Mouse (Mus musculus): ENCODE measurements around the gene Cyp8b1.
A peak's percentile ranks its signal among the peaks of the same experiment; 100 is the strongest.

Gene Cyp8b1

GRCm38 (mm10) chr9:121916102-121916501, at the start of gene Cyp8b1:
Cyp8b1 (minus strand) TSS chr9:121916305.
- no peak for DNase-seq

GRCm38 (mm10) chr9:121964941-121965340, 48.8 kb upstream of the Cyp8b1 start:
- no peak for DNase-seq

GRCm38 (mm10) chr9:121959966-121960635, 44.0 kb upstream of the Cyp8b1 start:
- no peak for DNase-seq

DNA sequence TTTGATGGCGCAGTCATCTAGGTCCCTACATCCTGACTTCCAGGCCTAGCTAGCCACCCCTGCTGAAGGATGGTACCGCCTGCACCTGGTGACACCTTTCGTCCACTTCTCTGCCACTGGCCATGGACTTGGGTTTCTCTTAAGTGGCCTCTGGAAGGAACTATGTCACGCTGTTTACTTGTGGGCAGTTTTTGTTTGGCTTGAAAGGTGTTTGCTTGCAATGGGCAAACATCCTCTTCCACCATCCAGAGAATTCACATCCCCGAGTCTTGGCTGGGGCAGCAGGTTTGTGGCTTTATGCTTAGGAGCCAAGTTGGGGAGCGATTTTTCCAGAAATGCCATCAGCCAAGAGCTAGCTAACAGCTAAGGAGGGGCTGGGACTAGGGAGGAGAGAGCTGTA, 36.5 kb upstream of the Cyp8b1 start:
- DNase-seq: no peak

- DNase-seq: no peak
Observed at GRCm38 (mm10) chr9:121951114-121951423, 35.0 kb upstream of the Cyp8b1 start.

DNA sequence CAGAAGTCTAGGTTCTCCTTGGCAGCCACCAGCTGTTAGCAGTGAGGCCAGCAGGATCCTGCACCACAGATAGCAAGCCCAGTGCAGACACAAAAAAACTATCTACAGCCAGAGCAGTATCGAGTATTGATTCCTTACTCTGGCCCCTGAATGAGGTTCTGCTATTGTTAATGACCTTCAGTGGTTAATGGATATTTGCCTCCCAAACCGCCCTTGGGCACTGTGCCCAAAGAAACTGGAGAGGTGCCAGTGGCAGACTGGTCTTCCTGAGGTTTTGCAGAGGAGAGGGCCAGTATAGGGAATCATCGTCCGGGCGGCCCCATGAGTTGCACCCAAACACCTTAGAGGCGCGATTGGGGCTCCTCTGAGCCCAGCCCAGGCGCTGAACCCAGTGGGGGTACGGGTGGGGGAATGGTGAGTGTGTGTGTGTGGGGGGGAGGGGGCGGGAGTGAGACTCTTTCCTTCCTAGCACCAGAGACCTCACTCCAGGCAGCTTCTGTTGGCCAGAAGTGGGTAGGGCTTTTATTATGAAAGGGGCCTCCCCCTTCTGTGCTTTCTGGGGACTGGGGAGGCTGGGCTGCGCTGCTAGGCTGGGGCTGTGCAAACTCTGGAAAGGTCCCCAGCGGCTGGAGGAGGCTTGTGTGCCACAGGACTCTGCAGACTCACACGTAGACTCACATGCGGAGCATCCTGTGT, 34.5 kb upstream of the Cyp8b1 start, which contains the start of gene Fam198a:
Fam198a (plus strand) TSS at position 571 of the 696 bp plus-strand sequence.
- no peak for DNase-seq

GRCm38 (mm10) chr9:121948431-121948830, 32.3 kb upstream of the Cyp8b1 start:
- no peak for DNase-seq

DNA sequence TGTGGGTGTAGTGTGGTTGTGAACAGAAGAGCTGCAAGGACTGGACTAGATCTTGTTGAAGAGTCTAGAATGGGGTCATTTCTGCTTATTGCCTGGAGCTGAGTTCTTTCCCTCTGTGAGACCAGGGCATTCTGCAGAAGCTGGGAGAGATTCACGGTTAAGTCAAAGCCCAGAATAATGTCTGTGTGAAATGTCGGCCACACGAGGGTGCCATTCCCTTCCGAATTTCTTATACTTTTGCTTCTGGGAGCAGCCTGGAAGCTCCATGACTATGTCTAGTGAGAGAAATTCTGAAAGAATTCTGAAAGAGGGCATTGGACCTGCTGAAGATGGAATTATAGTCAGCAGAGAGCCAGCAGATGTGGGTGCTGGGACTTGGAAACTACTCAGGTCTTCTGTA, 31.7 kb upstream of the Cyp8b1 start:
- peak in 1 of 2 experiments; percentile 54 for DNase-seq

GRCm38 (mm10) chr9:121943628-121944027, 27.5 kb upstream of the Cyp8b1 start:
- no peak for DNase-seq

DNA sequence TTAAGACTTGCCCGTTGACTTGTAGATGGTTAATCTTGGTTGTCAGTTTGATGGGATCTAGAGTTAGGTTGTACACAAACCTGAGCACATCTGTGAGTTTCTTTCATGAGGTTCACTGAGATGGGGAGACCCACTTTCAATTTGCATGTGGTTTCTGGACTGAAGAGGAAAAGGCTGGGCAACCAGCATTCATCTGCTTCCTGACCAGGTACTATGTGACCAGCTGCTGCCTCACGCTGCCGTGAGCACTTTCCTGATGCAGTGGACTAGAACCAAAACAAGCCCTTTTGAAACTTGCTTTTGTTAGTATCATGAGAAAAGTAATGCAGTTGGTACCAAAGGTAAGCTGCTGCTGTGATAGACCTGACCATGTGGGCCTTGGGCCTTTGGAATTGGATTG, 26.9 kb upstream of the Cyp8b1 start:
- DNase-seq: peak in 1 of 2 experiments; percentile 59

GRCm38 (mm10) chr9:121937944-121938355, 21.8 kb upstream of the Cyp8b1 start:
- DNase-seq: no peak

DNA sequence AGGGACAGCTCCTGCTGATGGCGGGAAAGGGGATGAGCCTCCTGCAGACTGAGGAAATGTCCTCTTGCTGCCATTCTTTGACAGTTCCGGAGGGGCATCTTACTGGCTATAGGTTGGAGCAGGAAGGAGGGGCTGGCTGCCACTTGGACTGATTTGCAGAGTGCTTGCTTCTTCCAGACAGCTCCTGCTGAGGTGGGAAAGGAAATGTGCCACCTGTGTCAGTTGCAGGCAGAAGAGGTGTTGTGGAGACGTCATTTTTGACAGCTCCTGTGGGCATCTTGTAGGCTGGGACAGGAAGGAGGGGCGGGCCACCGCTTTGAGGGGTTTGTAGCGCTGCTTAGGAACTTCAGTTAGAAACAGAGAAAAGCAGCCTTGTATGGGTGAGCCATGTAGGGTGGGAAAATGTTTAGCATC, 21.4 kb upstream of the Cyp8b1 start:
- DNase-seq: no peak

DNA sequence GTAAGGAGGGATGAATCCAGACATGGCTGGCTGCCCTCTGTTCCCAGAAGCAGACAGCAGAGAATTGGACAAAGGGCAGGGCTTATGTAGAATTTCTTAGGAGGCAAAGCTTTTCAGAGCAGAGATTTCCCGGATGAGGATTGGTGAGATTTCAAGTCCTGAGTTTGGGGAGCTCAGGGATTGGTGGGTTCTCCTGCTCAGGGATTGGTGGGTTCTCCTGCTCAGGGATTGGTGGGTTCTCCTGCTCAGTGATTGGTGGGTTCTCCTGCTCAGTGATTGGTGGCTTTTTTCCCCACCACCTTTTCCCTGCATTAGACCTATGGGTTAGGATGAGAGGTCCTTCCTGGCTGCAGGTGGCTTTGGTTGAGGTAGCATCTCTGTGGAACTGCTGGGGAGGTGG, 20.8 kb upstream of the Cyp8b1 start:
- no peak for DNase-seq

- DNase-seq: no peak
Observed at GRCm38 (mm10) chr9:121934856-121935255, 18.8 kb upstream of the Cyp8b1 start.

DNA sequence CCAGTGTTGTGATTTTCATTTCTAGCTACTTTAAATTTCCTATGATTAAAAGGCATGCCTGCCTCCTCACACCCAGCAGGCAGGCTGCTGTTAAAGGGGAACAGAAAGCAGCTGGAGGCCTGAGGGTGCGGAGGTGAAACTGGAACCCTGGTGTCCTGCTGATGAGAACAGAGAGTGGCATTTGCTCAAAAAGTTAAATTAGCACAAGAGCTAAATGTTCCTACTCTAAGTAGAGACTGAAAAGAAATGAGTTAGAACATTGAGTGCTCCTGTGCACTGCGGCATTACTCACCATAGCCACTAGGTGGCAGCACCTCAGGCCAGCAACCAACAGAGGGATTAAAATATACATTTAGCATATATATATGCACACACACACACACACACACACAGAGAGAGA, 12.4 kb upstream of the Cyp8b1 start:
- peak; percentile 70 to 76 for DNase-seq

- no peak for DNase-seq
Observed at GRCm38 (mm10) chr9:121927721-121928120, 11.6 kb upstream of the Cyp8b1 start.

- DNase-seq: peak in 1 of 2 experiments; percentile 32
Observed at GRCm38 (mm10) chr9:121926634-121927405, 10.7 kb upstream of the Cyp8b1 start.

- DNase-seq: no peak
Observed at GRCm38 (mm10) chr9:121925959-121926358, 9.9 kb upstream of the Cyp8b1 start.

DNA sequence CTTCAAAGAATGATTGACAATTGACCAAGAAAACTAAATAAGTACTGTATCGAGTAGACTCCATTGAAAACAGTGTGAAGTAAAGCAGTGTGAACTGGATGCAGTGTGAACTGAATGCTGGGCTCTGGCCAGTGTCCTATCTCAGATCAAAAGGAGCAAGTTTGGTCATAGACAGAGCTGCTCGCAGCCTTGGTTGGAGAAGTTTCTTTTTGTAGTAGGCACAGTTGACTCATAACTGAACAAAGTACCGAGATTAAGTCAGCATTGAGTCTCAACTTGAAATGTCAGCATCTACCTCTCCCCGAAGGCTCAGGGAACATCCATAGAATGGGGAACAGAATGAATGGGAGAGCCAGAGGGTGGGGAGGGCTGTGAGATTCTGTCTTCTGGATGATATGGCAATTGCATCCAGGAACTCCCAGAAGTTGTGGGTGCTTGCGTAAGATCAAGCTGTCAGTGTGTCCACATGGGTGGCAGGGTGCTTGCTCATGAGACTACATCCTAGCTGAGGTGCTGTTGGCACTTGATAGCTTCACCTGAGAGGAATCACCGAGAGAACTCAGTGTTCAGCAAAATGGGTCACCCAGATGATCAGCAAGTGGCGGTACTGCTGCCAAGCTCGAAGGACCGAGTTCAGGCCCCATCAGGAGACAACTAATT, 8.9 kb upstream of the Cyp8b1 start:
- no peak for DNase-seq

DNA sequence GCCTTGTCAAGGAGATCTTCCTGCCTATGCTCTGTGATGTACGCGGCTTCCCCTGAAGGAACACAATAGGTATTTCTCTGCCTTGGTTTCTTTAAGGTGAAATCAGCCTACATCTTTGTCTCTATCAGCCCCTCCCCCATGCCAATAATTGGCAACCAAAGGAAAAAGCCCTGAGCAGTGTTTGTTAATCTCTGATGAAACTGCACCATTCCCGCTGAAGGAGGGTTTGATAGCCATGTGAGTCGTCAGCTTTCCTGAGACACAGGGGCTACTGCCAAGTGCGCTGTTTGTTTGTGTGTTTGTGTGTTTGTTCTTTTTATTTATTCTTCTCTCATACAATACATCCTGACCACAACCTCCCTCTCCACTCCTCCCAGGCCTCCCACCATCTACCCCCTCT, 7.8 kb upstream of the Cyp8b1 start:
- no peak for DNase-seq

DNA sequence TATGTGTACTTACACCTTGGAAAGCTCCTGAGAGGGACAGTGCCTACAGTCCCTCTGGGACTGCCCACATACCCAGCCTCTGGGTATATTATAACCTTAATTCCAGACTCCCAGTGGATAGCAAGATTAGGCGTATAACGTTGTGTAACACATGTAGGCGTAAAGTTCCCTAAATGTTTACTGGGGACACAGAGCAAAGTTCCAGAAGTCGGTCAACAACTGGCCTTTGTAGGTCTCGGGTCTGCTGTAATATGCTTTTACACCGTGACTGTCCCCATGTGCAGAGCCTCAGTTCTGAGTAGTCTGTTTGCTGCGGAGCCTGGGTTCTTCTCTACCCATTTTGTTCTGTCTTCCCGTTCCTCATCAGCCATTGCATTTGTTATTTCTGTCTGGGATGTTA, 7.3 kb upstream of the Cyp8b1 start:
- no peak for DNase-seq

- peak in 1 of 2 experiments; percentile 53 for DNase-seq
Observed at GRCm38 (mm10) chr9:121919027-121919501, 3.0 kb upstream of the Cyp8b1 start.

DNA sequence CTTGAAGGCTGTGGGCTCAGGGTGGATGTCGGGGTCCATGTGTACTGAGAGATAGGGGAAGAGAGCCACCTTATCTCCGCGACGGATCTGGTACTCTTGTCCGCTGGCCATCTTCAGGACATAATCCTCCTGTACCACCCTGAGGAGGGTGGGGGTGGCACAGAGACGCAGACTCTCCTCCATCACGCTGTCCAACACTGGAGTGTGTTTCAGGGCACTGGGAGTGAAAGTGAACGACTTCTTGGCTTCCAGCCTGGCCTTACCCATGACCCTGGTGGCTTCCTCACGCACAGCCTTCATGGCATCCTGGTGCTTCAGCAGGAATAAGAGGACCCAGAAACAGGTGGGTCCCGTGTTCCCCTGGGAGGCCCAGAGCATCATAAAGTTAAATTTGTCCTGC, 1.0 kb downstream of the Cyp8b1 start:
- DNase-seq: no peak
